Mouse (Mus musculus): ENCODE data around the gene Olfr1275.

Olfr1275 gene

GRCm38 (mm10) chr2:111235186-111235585, at the start of gene Olfr1275:
TSS of gene Olfr1275 (minus strand) at chr2:111235286.
- no peak for DNase-seq (ENCODE audit: low spot score in 2 of 2)

DNA sequence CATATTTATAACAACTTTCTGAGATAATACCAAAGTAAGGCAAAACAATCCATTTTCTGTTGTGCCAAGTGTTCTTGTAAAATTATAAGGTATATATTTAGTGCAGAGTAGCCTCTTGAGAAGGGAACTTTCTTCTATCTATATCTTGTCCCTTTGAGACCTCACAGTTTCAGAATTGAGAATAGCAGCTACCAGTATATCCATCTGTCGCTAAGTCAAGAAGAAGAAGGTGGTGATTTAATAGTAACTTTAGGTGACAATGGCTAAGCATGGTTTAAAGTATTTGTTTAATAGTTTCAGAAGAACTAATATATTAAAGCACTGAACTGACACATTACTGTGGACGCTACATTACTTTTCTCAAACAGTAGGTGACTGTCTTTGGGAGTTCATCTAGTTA, 38.9 kb upstream of the Olfr1275 start, which contains the start of gene Olfr1277:
Gene Olfr1277, minus strand, starts transcription at position 101 of the 400 bp plus-strand sequence.
- DNase-seq (ENCODE audit: low spot score in 2 of 2) = no peak

- DNase-seq (ENCODE audit: low spot score in 2 of 2) = no peak
Observed at GRCm38 (mm10) chr2:111254216-111254615, 19.1 kb upstream of the Olfr1275 start, which contains the start of gene Olfr1276. TSS of gene Olfr1276 (plus strand) at chr2:111254516.

DNA sequence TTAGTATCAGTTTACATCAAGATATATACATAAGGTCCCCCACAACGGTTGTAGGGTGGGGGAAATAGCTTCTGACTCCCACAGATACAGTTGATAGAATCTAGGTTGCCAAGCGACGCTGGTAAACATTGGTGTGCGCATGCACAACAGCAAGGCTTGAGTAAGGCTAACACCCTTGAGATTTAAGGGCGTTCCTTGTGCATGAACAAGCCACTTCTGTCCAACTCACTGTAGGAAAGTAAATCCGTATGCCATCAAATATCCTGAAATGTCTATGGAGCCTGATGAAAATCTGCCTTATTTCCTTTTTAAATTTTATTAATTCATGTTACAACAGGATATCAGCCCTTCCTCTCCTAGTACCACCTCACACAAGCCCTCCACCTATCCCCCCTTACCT, 5.6 kb downstream of the Olfr1275 start, which contains the start of gene 4930430A15Rik:
Gene 4930430A15Rik, minus strand, starts transcription at position 101 of the 400 bp plus-strand sequence.
- DNase-seq (ENCODE audit: low spot score in 2 of 2) = no peak

DNA sequence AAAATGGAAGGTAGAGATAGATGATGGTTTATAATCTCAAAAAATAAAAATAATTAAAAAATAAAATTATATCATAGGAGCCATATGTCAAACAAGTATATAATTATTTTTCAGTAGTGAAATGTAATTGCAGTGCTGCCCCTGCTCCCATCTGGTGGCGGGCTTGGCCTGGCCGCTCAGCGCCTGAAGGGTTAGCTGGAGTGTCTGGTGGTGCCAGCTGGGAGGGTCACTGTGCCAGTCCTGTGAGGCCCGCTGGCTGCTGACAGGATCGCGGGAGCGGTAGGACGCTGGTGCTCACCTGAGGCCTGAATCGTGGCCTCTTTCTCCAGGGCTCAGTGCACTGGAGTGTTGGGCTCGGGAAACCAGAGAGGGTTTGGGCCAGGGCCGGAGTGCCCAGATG, 53.0 kb downstream of the Olfr1275 start:
- DNase-seq (ENCODE audit: low spot score in 2 of 2) = no peak
